Mouse (Mus musculus): Measurements from ENCODE around the gene Atp2a2.

Gene Atp2a2

GRCm38 (mm10) chr5:122502077-122502941 is at the start of gene Atp2a2:
Atp2a2 (minus strand) TSS chr5:122502225.
- peak; percentile 91 for DNase-seq

- DNase-seq, result no peak
These were observed 48.4 kb upstream of the Atp2a2 start for GRCm38 (mm10) chr5:122550460-122550859.

- peak; percentile 69 for DNase-seq
These were observed 46.6 kb upstream of the Atp2a2 start for GRCm38 (mm10) chr5:122548671-122549070.

- peak; percentile 14 for DNase-seq
These were observed 45.8 kb upstream of the Atp2a2 start for GRCm38 (mm10) chr5:122547810-122548209.

- DNase-seq, result peak; percentile 55
These were observed 45.3 kb upstream of the Atp2a2 start for GRCm38 (mm10) chr5:122547251-122547714.

- DNase-seq, result no peak
These were observed 41.4 kb upstream of the Atp2a2 start for GRCm38 (mm10) chr5:122543392-122543791.

- DNase-seq, result no peak
These were observed 39.8 kb upstream of the Atp2a2 start for GRCm38 (mm10) chr5:122541871-122542270.

GRCm38 (mm10) chr5:122538077-122538476 is 36.1 kb upstream of the Atp2a2 start:
- DNase-seq, result no peak

GRCm38 (mm10) chr5:122537654-122538053 is 35.6 kb upstream of the Atp2a2 start:
- DNase-seq, result no peak

GRCm38 (mm10) chr5:122533884-122534283 is 31.9 kb upstream of the Atp2a2 start:
- no peak for DNase-seq

- DNase-seq, result peak; percentile 52
These were observed 28.0 kb upstream of the Atp2a2 start for GRCm38 (mm10) chr5:122529913-122530604.

- peak; percentile 92 for DNase-seq
These were observed 27.3 kb upstream of the Atp2a2 start for GRCm38 (mm10) chr5:122529316-122529715.

- no peak for DNase-seq
These were observed 26.6 kb upstream of the Atp2a2 start for GRCm38 (mm10) chr5:122528591-122528990.

- no peak for DNase-seq
These were observed 25.7 kb upstream of the Atp2a2 start for GRCm38 (mm10) chr5:122527761-122528160.

GRCm38 (mm10) chr5:122526878-122527730 is 25.1 kb upstream of the Atp2a2 start:
- peak; percentile 91 for DNase-seq

- DNase-seq, result peak; percentile 58
These were observed 24.4 kb upstream of the Atp2a2 start for GRCm38 (mm10) chr5:122526405-122526804.

- no peak for DNase-seq
These were observed 23.4 kb upstream of the Atp2a2 start for GRCm38 (mm10) chr5:122525238-122525931.

- peak; percentile 82 for DNase-seq
These were observed 22.8 kb upstream of the Atp2a2 start for GRCm38 (mm10) chr5:122524854-122525237.

GRCm38 (mm10) chr5:122524244-122524643 is 22.2 kb upstream of the Atp2a2 start:
- peak; percentile 35 for DNase-seq

GRCm38 (mm10) chr5:122521130-122521473 is 19.1 kb upstream of the Atp2a2 start:
- no peak for DNase-seq

GRCm38 (mm10) chr5:122520254-122521129 is 18.5 kb upstream of the Atp2a2 start:
- DNase-seq, result no peak

Data from kidney, adult 11 months (tissue).